Mouse (Mus musculus) retina, adult 2 months (tissue): Measurements from ENCODE around the gene Sema3g.
A peak's percentile ranks its signal among the peaks of the same experiment; 100 is the strongest.

Source experiments
- DNase-seq: peaks from one replicate; pipeline ENCODE4 v3.0.0-alpha.2; 2012; ENCODE audit warnings: low read depth, low spot score

Gene Sema3g

GRCm38 (mm10) chr14:31272164-31272563, 54.5 kb downstream of the Sema3g start:
- peak; percentile 45 for DNase-seq
